Mouse (Mus musculus): ENCODE measurements around the gene H3f3a. TPM values are rescaled to one million over a fixed set of nuclear protein-coding genes. Genes with fewer than 3 reads are reported as not detected.

H3f3a gene
- total and polyA plus RNA-seq, 3 experiments, result 571 to 1,420 (median 715) TPM

- DNase-seq (ENCODE audit: extremely low read depth), result no peak
- H3K27me3 ChIP-seq (replicated peaks), result no peaks in the 10 kb centered on the region
- no peaks in the 10 kb centered on the region for H3K9me3 ChIP-seq (replicated peaks; ENCODE audit: low read length)
- no peaks in the 10 kb centered on the region for H3K79me2 ChIP-seq (replicated peaks; ENCODE audit: control insufficient read depth, extremely low read depth, insufficient read depth, poor library complexity, severe bottlenecking)
- dilution Hi-C loops (cut with MboI; ENCODE audit: extremely low pct_ligation_motif_present, extremely low pct_unique_long_range_greater_than_20kb, low sequenced_read_pairs) (no loop called here), in situ Hi-C loops (cut with MboI; ENCODE audit: low pct_ligation_motif_present, low pct_unique_long_range_greater_than_20kb, low sequenced_read_pairs) (no loop called here)
- H3K4me1 ChIP-seq (ENCODE audit: control insufficient read depth in 1 of 2, insufficient read depth in 2 of 2), result peaks cover 2 to 6% of the 10 kb centered on the region in 2 experiments; a peak in 2 of 4 replicates
- TF ChIP-seq RAD21 (IDR thresholded peaks at IDR 0.05; ENCODE audit: low read depth, low read length), result peak; percentile 4
- TF ChIP-seq ELF1 (IDR thresholded peaks at IDR 0.05; ENCODE audit: low read depth, low read length), result no peak
- TF ChIP-seq ZMIZ1 (IDR thresholded peaks at IDR 0.05; ENCODE audit: low read depth, low read length), result no peak
- peak in 1 of 2 experiments; percentile 14; a peak in 2 of 4 replicates for TF ChIP-seq CTCF (conservative IDR thresholded peaks at IDR 0.05 in 1 of 2, IDR thresholded peaks at IDR 0.05 in 1 of 2; ENCODE audit: low read depth in 2 of 2, low read length in 2 of 2)
- no peak overlapping the region for H3K4me2 ChIP-seq (ENCODE audit: insufficient read depth, low read depth, poor library complexity, severe bottlenecking)
- no peaks in the 10 kb centered on the region for H3K36me3 ChIP-seq (replicated peaks in 1 of 2; ENCODE audit: control insufficient read depth in 1 of 2, insufficient read depth in 1 of 2, low read length in 1 of 2)
- no peak overlapping the region for H3K27ac ChIP-seq (ENCODE audit: insufficient read depth, low read depth)
- H3K9ac ChIP-seq (ENCODE audit: insufficient read depth, low read depth), result no peak overlapping the region
- H3K4me3 ChIP-seq (replicated peaks in 1 of 3; ENCODE audit: low read depth in 2 of 3, low read length in 2 of 3, poor library complexity in 1 of 3), result no peak overlapping the region
Measured at GRCm38 (mm10) chr1:180793445-180794117, 20.2 kb downstream of the H3f3a start.

DNA sequence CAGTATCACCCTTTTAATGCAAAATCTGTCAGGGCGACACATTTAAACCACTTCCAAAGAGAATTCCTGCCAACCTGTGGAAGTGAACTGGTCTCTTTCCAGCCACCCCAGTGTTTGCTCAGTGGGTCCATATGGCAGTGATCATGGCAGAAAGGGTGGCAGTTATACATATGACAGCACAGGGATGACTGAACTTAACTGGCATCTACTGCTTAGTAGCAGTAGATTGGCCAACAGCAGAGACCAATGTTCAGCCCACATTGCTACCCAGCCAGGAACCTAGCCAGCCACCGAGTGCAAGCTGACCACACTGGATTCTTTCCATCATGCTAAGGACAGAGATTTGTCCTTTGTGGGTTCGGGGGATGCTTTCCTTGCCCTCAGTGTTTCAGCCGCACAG lies 20.9 kb downstream of the H3f3a start:
- H3K79me2 ChIP-seq (replicated peaks; ENCODE audit: control insufficient read depth, extremely low read depth, insufficient read depth, poor library complexity, severe bottlenecking), result no peaks in the 10 kb centered on the region
- in situ Hi-C loops (cut with MboI; ENCODE audit: low pct_ligation_motif_present, low pct_unique_long_range_greater_than_20kb, low sequenced_read_pairs), result no loop called here
- H3K4me1 ChIP-seq (ENCODE audit: control insufficient read depth in 1 of 2, insufficient read depth in 2 of 2), result peaks cover 2 to 6% of the 10 kb centered on the region in 2 experiments; a peak in 2 of 4 replicates
- peaks cover 5% of the 10 kb centered on the region for H3K9me3 ChIP-seq (replicated peaks; ENCODE audit: low read length)
- TF ChIP-seq SMC3 (IDR thresholded peaks at IDR 0.05; ENCODE audit: low read depth, low read length) (no peak), POLR2AphosphoS2 (IDR thresholded peaks at IDR 0.05; ENCODE audit: low read depth, low read length) (no peak), UBTF (IDR thresholded peaks at IDR 0.05; ENCODE audit: low read depth, low read length) (no peak), TBP (conservative IDR thresholded peaks at IDR 0.05; ENCODE audit: low read depth, low read length) (no peak), JUN (IDR thresholded peaks at IDR 0.05; ENCODE audit: insufficient read depth, low read depth, low read length) (no peak), MAX (IDR thresholded peaks at IDR 0.05; ENCODE audit: low read length) (no peak), TCF12 (IDR thresholded peaks at IDR 0.05; ENCODE audit: low read depth, low read length) (no peak), CTCF (conservative IDR thresholded peaks at IDR 0.05 in 1 of 2, IDR thresholded peaks at IDR 0.05 in 1 of 2; ENCODE audit: low read depth in 2 of 2, low read length in 2 of 2) (no peak), GABPA (IDR thresholded peaks at IDR 0.05; ENCODE audit: insufficient replicate concordance, low read depth, low read length) (no peak), IRF4 (IDR thresholded peaks at IDR 0.05; ENCODE audit: low read depth, low read length) (no peak), CHD2 (IDR thresholded peaks at IDR 0.05; ENCODE audit: low read length) (no peak)
- dilution Hi-C loops (cut with MboI; ENCODE audit: extremely low pct_ligation_motif_present, extremely low pct_unique_long_range_greater_than_20kb, low sequenced_read_pairs), result no loop called here
- no peak overlapping the region for H3K9ac ChIP-seq (ENCODE audit: insufficient read depth, low read depth)
- DNase-seq (ENCODE audit: extremely low read depth), result no peak
- no peak overlapping the region for H3K4me2 ChIP-seq (ENCODE audit: insufficient read depth, low read depth, poor library complexity, severe bottlenecking)
- H3K4me3 ChIP-seq (replicated peaks in 1 of 3; ENCODE audit: low read depth in 2 of 3, low read length in 2 of 3, poor library complexity in 1 of 3), result no peak overlapping the region
- no peak overlapping the region for H3K27ac ChIP-seq (ENCODE audit: insufficient read depth, low read depth)
- H3K36me3 ChIP-seq (replicated peaks in 1 of 2; ENCODE audit: control insufficient read depth in 1 of 2, insufficient read depth in 1 of 2, low read length in 1 of 2), result no peaks in the 10 kb centered on the region
- no peaks in the 10 kb centered on the region for H3K27me3 ChIP-seq (replicated peaks)

Measured in CH12.LX (cell line).